Mouse (Mus musculus): ENCODE measurements at regions not wholly inside any gene's neighbourhood (a gene's known extent, or its start where the extent isn't known, plus 50 kb on each side); places are given as distances from the start of the nearest gene placed in this dataset.

- no peak for ATAC-seq (ENCODE audit: insufficient number of reproducible peaks, insufficient read depth, low FRiP score, low read depth)
- Histone ChIP-seq H3K4me1 (ENCODE audit: control insufficient read depth in 2 of 2, insufficient read depth in 2 of 2, low read length in 2 of 2) (peaks cover 22 to 26% of the 10 kb centered on the region in 2 experiments), H3K27ac (replicated peaks in 1 of 2; ENCODE audit: control insufficient read depth in 1 of 2, insufficient read depth in 1 of 2, low read depth in 2 of 2, low read length in 2 of 2) (no peak overlapping the region), H3K9ac (ENCODE audit: low read length) (no peak overlapping the region), H3K36me3 (ENCODE audit: control insufficient read depth, insufficient read depth, low read length) (no peaks in the 10 kb centered on the region), H3K4me3 (ENCODE audit: control insufficient read depth in 1 of 2, insufficient read depth in 1 of 2, low read depth in 1 of 2, low read length in 2 of 2) (no peak overlapping the region), H3K9me3 (ENCODE audit: control insufficient read depth, low read length) (no peaks in the 10 kb centered on the region), H3K27me3 (ENCODE audit: control insufficient read depth, insufficient read depth, low read length) (peaks cover 10% of the 10 kb centered on the region), H3K4me2 (ENCODE audit: low read length) (no peak overlapping the region)
- WGBS: 49% methylated on average over 4 of the region's 4 CpGs
Measured at GRCm38 (mm10) chr6:99959371-99959770, 233.2 kb upstream of the Prok2 start.

DNA sequence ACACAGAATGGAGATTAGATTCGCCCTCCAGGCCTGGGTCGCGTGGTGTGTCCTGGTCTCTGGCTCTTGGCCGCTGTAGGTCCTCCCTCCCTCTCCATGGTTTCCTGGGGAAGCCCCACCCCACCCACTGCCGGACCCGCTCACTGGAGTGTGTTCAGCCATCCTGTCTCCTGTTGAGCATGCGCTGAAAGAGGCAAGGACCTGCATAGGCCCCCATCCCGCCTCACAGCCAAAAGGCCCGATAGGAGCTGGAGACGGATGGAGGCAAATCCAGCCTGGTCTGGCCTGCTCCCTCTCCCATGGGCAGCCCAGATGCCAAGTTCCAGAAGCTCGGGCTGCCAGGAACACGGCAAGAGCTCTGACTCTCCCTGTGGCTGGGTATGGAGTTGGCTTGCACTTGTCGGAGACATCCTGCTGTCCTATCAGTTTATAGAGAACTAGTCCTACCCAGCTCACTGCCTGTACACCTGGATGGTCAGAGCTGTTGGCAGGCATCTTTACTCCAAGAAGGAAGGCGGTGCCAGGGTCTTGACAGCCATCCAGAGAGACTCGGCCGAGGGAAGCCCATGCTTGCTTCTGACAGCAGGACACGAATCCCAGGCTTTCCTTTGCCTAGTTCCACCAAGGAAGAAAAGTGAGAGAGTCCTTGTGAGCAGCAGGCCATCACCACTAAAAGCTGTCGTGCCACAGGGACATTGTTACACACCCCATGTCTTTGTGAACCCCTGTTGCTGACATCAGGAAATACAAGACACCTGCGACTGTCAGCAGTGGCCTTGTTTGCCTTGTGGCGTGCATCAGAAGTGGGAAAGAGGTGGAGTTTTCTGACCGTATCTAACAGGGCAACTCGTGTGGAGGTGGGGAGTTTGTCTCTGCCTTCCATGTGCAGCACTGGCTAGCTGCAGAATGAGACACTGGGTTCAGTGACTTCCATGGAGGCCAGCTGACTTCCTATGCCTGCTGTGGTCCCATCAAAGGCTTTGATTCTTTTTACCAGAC lies 228.9 kb upstream of the Prok2 start:
- Histone ChIP-seq H3K27ac (replicated peaks in 1 of 2; ENCODE audit: control insufficient read depth in 1 of 2, insufficient read depth in 1 of 2, low read depth in 2 of 2, low read length in 2 of 2) (peak overlapping the region in 1 of 2 experiments; percentile 31; a peak in 1 of 4 replicates), H3K4me1 (ENCODE audit: control insufficient read depth in 2 of 2, insufficient read depth in 2 of 2, low read length in 2 of 2) (peaks cover 30 to 36% of the 10 kb centered on the region in 2 experiments), H3K4me2 (ENCODE audit: low read length) (no peak overlapping the region), H3K9me3 (ENCODE audit: control insufficient read depth, low read length) (0 out of 2 replicates have a peak, but pooled peaks cover 2% of the 10 kb centered on the region), H3K36me3 (ENCODE audit: control insufficient read depth, insufficient read depth, low read length) (no peaks in the 10 kb centered on the region), H3K9ac (ENCODE audit: low read length) (no peak overlapping the region), H3K27me3 (ENCODE audit: control insufficient read depth, insufficient read depth, low read length) (peaks cover 15% of the 10 kb centered on the region), H3K4me3 (ENCODE audit: control insufficient read depth in 1 of 2, insufficient read depth in 1 of 2, low read depth in 1 of 2, low read length in 2 of 2) (no peak overlapping the region)
- WGBS: 67% methylated on average over 22 of the region's 22 CpGs
- ATAC-seq (ENCODE audit: insufficient number of reproducible peaks, insufficient read depth, low FRiP score, low read depth): peak; percentile 73

- no peak overlapping the region for H3K4me3 ChIP-seq (ENCODE audit: control insufficient read depth in 1 of 2, insufficient read depth in 1 of 2, low read depth in 1 of 2, low read length in 2 of 2)
- peak overlapping the region; percentile 31; a peak in 3 of 4 replicates for H3K27ac ChIP-seq (replicated peaks in 1 of 2; ENCODE audit: control insufficient read depth in 1 of 2, insufficient read depth in 1 of 2, low read depth in 2 of 2, low read length in 2 of 2)
- H3K4me1 ChIP-seq (ENCODE audit: control insufficient read depth in 2 of 2, insufficient read depth in 2 of 2, low read length in 2 of 2): peaks cover 28 to 33% of the 10 kb centered on the region in 2 experiments
- no peak overlapping the region for H3K9ac ChIP-seq (ENCODE audit: low read length)
- H3K27me3 ChIP-seq (ENCODE audit: control insufficient read depth, insufficient read depth, low read length): peaks cover 15% of the 10 kb centered on the region
- peak; percentile 54; the same call in 1 of the 2 replicates for ATAC-seq (ENCODE audit: insufficient number of reproducible peaks, insufficient read depth, low FRiP score, low read depth)
- H3K9me3 ChIP-seq (ENCODE audit: control insufficient read depth, low read length): 0 out of 2 replicates have a peak, but pooled peaks cover 2% of the 10 kb centered on the region
- H3K4me2 ChIP-seq (ENCODE audit: low read length): no peak overlapping the region
- 53% methylated on average over 11 of the region's 11 CpGs for WGBS
- no peaks in the 10 kb centered on the region for H3K36me3 ChIP-seq (ENCODE audit: control insufficient read depth, insufficient read depth, low read length)
Measured at GRCm38 (mm10) chr6:99953980-99954776, 228.0 kb upstream of the Prok2 start.

GRCm38 (mm10) chr6:99950811-99951210 lies 224.6 kb upstream of the Prok2 start:
- H3K4me1 ChIP-seq (ENCODE audit: control insufficient read depth in 2 of 2, insufficient read depth in 2 of 2, low read length in 2 of 2): peaks cover 19 to 21% of the 10 kb centered on the region in 2 experiments
- 90% methylated on average over 8 of the region's 8 CpGs for WGBS
- H3K4me2 ChIP-seq (ENCODE audit: low read length): no peak overlapping the region
- H3K36me3 ChIP-seq (ENCODE audit: control insufficient read depth, insufficient read depth, low read length): no peaks in the 10 kb centered on the region
- no peak overlapping the region for H3K27ac ChIP-seq (replicated peaks in 1 of 2; ENCODE audit: control insufficient read depth in 1 of 2, insufficient read depth in 1 of 2, low read depth in 2 of 2, low read length in 2 of 2)
- no peak overlapping the region for H3K4me3 ChIP-seq (ENCODE audit: control insufficient read depth in 1 of 2, insufficient read depth in 1 of 2, low read depth in 1 of 2, low read length in 2 of 2)
- H3K9ac ChIP-seq (ENCODE audit: low read length): no peak overlapping the region
- ATAC-seq (ENCODE audit: insufficient number of reproducible peaks, insufficient read depth, low FRiP score, low read depth): no peak
- H3K27me3 ChIP-seq (ENCODE audit: control insufficient read depth, insufficient read depth, low read length): peaks cover 18% of the 10 kb centered on the region
- H3K9me3 ChIP-seq (ENCODE audit: control insufficient read depth, low read length): 0 out of 2 replicates have a peak, but pooled peaks cover 2% of the 10 kb centered on the region

- Histone ChIP-seq H3K9ac (ENCODE audit: low read length) (no peak overlapping the region), H3K27me3 (ENCODE audit: control insufficient read depth, insufficient read depth, low read length) (peaks cover 20% of the 10 kb centered on the region)
Measured at GRCm38 (mm10) chr6:99946917-99947316, 220.7 kb upstream of the Prok2 start.

DNA sequence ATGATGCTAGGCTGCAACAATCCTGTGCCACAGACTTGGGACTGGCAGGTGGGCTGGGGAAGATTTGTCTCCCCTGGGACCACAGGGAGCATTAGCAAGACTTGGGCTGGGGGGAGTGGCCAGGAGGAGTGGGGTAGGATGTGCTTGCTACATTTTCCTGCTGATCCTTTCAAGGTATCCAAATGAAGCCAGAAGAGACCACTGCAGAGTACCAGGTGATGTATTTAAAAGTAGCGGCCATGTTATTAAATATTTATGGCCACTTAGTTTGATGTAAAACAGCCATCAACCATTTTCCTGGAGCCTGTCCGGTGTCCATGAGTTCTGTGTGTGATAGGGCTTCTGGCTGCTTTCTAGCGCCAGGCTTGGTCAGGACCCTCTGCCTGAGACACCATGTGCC lies 220.3 kb upstream of the Prok2 start:
- H3K4me3 ChIP-seq (ENCODE audit: control insufficient read depth in 1 of 2, insufficient read depth in 1 of 2, low read depth in 1 of 2, low read length in 2 of 2): no peak overlapping the region
- 0 out of 2 replicates have a peak, but pooled peaks cover 2% of the 10 kb centered on the region for H3K9me3 ChIP-seq (ENCODE audit: control insufficient read depth, low read length)
- H3K4me2 ChIP-seq (ENCODE audit: low read length): no peak overlapping the region
- no peaks in the 10 kb centered on the region for H3K4me1 ChIP-seq (ENCODE audit: control insufficient read depth in 2 of 2, insufficient read depth in 2 of 2, low read length in 2 of 2)
- H3K27me3 ChIP-seq (ENCODE audit: control insufficient read depth, insufficient read depth, low read length): peaks cover 20% of the 10 kb centered on the region
- no peak overlapping the region for H3K9ac ChIP-seq (ENCODE audit: low read length)
- H3K27ac ChIP-seq (replicated peaks in 1 of 2; ENCODE audit: control insufficient read depth in 1 of 2, insufficient read depth in 1 of 2, low read depth in 2 of 2, low read length in 2 of 2): no peak overlapping the region
- no peak for ATAC-seq (ENCODE audit: insufficient number of reproducible peaks, insufficient read depth, low FRiP score, low read depth)
- 83% methylated on average over 3 of the region's 3 CpGs for WGBS
- no peaks in the 10 kb centered on the region for H3K36me3 ChIP-seq (ENCODE audit: control insufficient read depth, insufficient read depth, low read length)

More at GRCm38 (mm10) chr6:99946917-99947316, 220.7 kb upstream of the Prok2 start:
- no peak overlapping the region for H3K4me3 ChIP-seq (ENCODE audit: control insufficient read depth in 1 of 2, insufficient read depth in 1 of 2, low read depth in 1 of 2, low read length in 2 of 2)
- no peaks in the 10 kb centered on the region for H3K4me1 ChIP-seq (ENCODE audit: control insufficient read depth in 2 of 2, insufficient read depth in 2 of 2, low read length in 2 of 2)
- 70% methylated on average over 2 of the region's 2 CpGs for WGBS
- no peaks in the 10 kb centered on the region for H3K36me3 ChIP-seq (ENCODE audit: control insufficient read depth, insufficient read depth, low read length)
- ATAC-seq (ENCODE audit: insufficient number of reproducible peaks, insufficient read depth, low FRiP score, low read depth): no peak
- no peak overlapping the region for H3K4me2 ChIP-seq (ENCODE audit: low read length)
- H3K27ac ChIP-seq (replicated peaks in 1 of 2; ENCODE audit: control insufficient read depth in 1 of 2, insufficient read depth in 1 of 2, low read depth in 2 of 2, low read length in 2 of 2): no peak overlapping the region
- 0 out of 2 replicates have a peak, but pooled peaks cover 2% of the 10 kb centered on the region for H3K9me3 ChIP-seq (ENCODE audit: control insufficient read depth, low read length)

DNA sequence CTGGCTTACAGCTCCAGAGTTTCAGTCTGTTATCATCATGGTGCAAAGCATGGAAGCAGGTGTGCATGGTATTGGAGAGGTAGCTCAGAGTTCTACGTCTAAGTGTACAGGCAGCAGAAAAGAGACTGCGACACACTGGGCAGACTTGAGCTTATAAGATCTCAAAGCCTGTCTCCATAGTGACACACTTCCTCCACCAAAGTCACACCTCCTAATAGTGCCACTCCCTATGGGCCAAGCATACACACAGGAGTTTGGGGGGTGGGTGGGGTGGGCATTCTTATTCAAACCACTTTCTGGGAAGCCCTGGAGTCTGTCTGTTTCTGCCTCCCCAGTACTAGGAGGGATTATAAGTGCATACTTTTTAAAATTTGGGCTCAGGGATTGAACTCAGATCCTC lies 219.5 kb upstream of the Prok2 start:
- 90% methylated on average over 2 of the region's 2 CpGs for WGBS
- Histone ChIP-seq H3K4me1 (ENCODE audit: control insufficient read depth in 2 of 2, insufficient read depth in 2 of 2, low read length in 2 of 2) (no peaks in the 10 kb centered on the region), H3K36me3 (ENCODE audit: control insufficient read depth, insufficient read depth, low read length) (no peaks in the 10 kb centered on the region), H3K4me2 (ENCODE audit: low read length) (no peak overlapping the region), H3K27me3 (ENCODE audit: control insufficient read depth, insufficient read depth, low read length) (peaks cover 20% of the 10 kb centered on the region), H3K4me3 (ENCODE audit: control insufficient read depth in 1 of 2, insufficient read depth in 1 of 2, low read depth in 1 of 2, low read length in 2 of 2) (no peak overlapping the region), H3K9ac (ENCODE audit: low read length) (no peak overlapping the region), H3K27ac (replicated peaks in 1 of 2; ENCODE audit: control insufficient read depth in 1 of 2, insufficient read depth in 1 of 2, low read depth in 2 of 2, low read length in 2 of 2) (no peak overlapping the region), H3K9me3 (ENCODE audit: control insufficient read depth, low read length) (0 out of 2 replicates have a peak, but pooled peaks cover under 1% of the 10 kb centered on the region)
- ATAC-seq (ENCODE audit: insufficient number of reproducible peaks, insufficient read depth, low FRiP score, low read depth): no peak

Measured in heart, embryonic 14.5 days (tissue).